Mouse (Mus musculus) bone marrow macrophage, adult 2 months (primary cell): ENCODE data around the gene Ing5. TPM values are rescaled to one million over a fixed set of nuclear protein-coding genes. Genes with fewer than 3 reads are reported as not detected.
"Not testable (repeated sequence)": the region's sequence is repeated elsewhere in the genome, so short reads cannot be mapped to it uniquely, and the experiment has no call there.

Experiments
- H3K27ac ChIP-seq: 2 replicates; pipeline ENCODE4 v1.5.1; 2012; ENCODE audit warnings: low read depth, low read length; ENCODE audit not compliant: insufficient read depth
- H3K4me1 ChIP-seq: 2 replicates; pipeline ENCODE4 v1.6.1; 2012; ENCODE audit warnings: low read length; ENCODE audit not compliant: control insufficient read depth, insufficient read depth
- H3K4me3 ChIP-seq: 2 replicates; pipeline ENCODE4 v1.5.1; 2012; ENCODE audit warnings: mild to moderate bottlenecking, low read length, moderate library complexity; ENCODE audit not compliant: insufficient read depth
- CTCF ChIP-seq: IDR thresholded peaks from 2 replicates; pipeline ENCODE4 v1.5.1; 2012; ENCODE audit warnings: low read depth, mild to moderate bottlenecking, low read length, moderate library complexity
- POLR2A ChIP-seq: IDR thresholded peaks from 2 replicates; pipeline ENCODE4 v1.6.1; 2012; ENCODE audit warnings: mild to moderate bottlenecking, low read depth, low read length, borderline replicate concordance
- polyA plus RNA-seq: library from polyadenylated mRNA; stranded (reverse); fragments of >200 nt; gene quantifications from 2 replicates; pipeline ENCODE4 v1.2.4, GENCODE M21; 2012; ENCODE audit not compliant: missing spikeins, insufficient read depth, insufficient read length

The Ing5 gene
- 10.7 and 12.4 TPM in 2 replicates for polyA plus RNA-seq

DNA sequence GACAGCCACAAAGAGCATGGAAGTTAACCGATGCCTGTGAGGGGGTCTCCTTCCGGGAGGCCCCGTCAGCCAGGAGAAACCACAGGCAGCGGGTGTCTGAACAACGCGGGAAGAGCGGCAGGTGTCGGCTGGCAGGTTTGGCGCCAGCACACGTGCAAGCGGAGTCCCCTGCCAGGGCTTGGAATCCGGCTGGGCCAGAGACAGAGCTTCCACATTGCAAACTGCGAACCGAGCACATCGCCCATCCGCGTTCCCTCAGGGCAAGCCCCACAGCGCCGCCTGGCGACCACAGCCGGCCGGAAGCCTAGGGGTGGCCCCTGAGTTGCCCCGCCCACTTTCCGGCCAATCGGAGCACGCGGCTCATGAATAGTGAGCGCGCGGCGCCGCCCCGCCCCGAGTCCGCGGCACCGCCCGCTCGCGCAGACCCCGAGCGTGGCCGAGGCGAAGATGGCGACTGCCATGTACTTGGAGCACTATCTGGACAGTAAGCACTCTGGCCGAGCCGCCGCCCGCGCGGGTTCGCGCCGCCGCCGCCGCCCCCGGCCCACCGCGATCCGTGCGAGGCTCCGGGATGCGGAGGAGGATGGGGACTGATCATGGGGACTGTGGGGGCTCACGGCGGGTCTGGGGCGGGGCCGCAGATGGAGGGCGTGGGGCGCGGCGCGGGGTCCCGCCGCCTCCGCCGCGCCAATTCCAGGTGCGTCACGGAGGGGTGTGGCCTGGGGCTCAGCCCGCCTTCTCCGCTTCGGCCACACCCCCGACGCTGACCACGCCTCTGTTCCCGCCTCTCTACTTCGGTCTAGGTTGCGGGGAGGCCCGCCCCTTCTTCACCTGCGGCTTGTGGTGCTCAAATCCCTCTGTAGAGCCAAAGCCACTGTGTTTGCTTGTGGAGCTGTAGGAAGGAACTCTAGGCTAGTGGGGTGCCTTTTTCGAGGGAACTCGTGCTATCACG is at the start of gene Ing5:
Ing5 (plus strand) TSS at position 410 of the 952 bp plus-strand sequence.
- Histone ChIP-seq H3K4me3 (peak within 1 kb of the TSS; percentile 87), H3K4me1 (peaks cover 14% of the 10 kb centered on the region), H3K27ac (peak within 1 kb of the TSS; percentile 91)
- TF ChIP-seq CTCF, result 0 out of 2 replicates have a peak, but pooled peaks have one; percentile 10
- no peak for TF ChIP-seq POLR2A

DNA sequence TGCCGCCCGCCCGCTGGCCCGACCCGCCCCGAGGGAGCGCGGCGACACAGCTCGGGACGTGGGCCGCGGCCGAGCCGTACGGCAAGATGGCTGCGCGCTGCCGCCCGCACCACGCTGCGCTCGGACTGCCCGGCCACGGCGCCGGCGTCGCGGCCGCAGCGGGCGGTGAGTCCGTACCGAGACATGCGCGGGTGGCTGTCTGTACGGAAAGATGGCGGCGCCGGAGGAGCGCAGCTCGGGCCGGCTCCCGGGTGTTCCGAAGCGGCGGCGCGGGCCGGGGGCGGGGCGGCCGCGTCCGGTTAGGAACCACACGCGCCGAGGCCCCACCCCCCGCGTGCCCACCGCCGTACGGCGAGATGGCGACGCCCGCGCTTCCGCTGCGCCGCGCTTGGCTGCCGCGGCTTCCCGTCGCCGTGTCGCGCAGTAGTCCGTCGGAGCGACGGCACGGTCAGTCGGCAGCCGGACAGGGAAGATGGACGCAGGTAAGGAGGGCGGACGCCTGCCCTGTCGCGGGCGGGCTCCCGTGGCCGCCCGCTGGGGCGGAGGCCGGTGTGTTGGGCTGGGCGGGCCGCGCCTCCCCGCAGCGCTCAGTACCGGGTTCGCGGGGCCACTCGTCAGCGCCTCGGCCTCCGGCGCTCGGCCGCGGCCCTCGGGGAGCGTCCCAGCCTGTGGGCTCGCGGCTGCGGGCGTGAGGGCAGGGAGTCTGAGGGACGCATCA is 49.0 kb upstream of the Ing5 start, which contains the start of gene Thap4:
Thap4 (minus strand) TSS at position 292 of the 718 bp plus-strand sequence.
- TF ChIP-seq CTCF, result no peak
- no peak for TF ChIP-seq POLR2A
- peak within 1 kb of the TSS; percentile 97 for H3K4me3 ChIP-seq
- peak within 1 kb of the TSS; percentile 78 for H3K27ac ChIP-seq
- peaks cover 35% of the 10 kb centered on the region for H3K4me1 ChIP-seq

GRCm38 (mm10) chr1:93755291-93755610 is 48.5 kb upstream of the Ing5 start:
- H3K4me3 ChIP-seq, result peak overlapping the region; percentile 97
- TF ChIP-seq CTCF, result no peak
- H3K27ac ChIP-seq, result peak overlapping the region; percentile 78
- peaks cover 37% of the 10 kb centered on the region for H3K4me1 ChIP-seq

DNA sequence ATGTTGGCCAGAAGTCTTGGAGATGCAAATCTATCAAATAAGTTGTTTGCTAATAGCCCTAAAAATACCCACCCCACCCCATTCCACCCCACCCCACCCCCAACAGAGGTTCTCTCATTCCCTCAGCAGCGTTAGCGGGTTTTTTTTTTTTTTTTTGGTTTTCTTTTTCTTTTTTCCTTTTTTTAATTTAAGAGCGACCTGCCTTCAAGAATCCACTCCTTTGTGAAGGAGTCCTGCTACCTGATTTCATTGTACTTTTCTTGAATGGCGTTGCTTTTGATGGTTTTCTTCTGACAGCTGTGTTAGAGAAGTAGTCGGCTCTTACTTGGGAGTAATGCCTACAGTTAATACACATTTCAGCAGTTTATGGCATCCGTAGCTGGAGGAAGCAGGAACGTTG is 48.1 kb upstream of the Ing5 start:
- Histone ChIP-seq H3K27ac (peak overlapping the region; percentile 78; the same call in 1 of the 2 replicates), H3K4me3 (peak overlapping the region; percentile 97), H3K4me1 (peaks cover 37% of the 10 kb centered on the region)
- TF ChIP-seq POLR2A, result no peak
- no peak for TF ChIP-seq CTCF

GRCm38 (mm10) chr1:93756154-93756553 is 47.6 kb upstream of the Ing5 start:
- Histone ChIP-seq H3K4me1 (peaks cover 37% of the 10 kb centered on the region), H3K4me3 (no peak overlapping the region), H3K27ac (no peak overlapping the region)
- no peak for TF ChIP-seq CTCF
- no peak for TF ChIP-seq POLR2A

DNA sequence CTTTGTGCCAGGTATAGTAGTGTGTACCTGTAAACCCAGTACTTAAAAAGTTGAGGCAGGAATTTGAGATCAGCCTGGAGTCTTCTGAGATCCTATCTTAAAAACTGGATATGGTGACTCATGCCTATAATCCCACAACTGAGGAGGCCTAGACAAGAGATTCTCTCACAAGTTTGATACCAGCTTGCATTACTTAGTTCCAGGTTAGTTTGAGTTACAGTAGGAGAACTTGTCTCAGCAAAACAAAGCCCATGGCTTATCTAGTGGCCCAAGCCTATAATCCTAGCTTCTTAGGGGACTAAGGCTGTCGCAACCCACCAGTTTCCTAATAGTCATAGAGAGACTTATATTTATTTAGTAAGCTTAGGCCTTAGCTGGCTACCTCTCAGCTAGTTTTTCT is 43.7 kb upstream of the Ing5 start:
- Histone ChIP-seq H3K4me3 (no peak overlapping the region), H3K27ac (no peak overlapping the region), H3K4me1 (peaks cover 35% of the 10 kb centered on the region)
- TF ChIP-seq POLR2A (no peak), CTCF (no peak)

- H3K27ac ChIP-seq, H3K4me3 ChIP-seq: not testable (repeated sequence)
- peaks cover 23% of the 10 kb centered on the region for H3K4me1 ChIP-seq
These were observed 40.2 kb upstream of the Ing5 start for GRCm38 (mm10) chr1:93763531-93763930.

- TF ChIP-seq POLR2A (no peak), CTCF (no peak)
- Histone ChIP-seq H3K27ac (peak overlapping the region; percentile 29), H3K4me1 (peaks cover 14% of the 10 kb centered on the region), H3K4me3 (no peak overlapping the region)
These were observed 38.7 kb upstream of the Ing5 start for GRCm38 (mm10) chr1:93764871-93765591.

DNA sequence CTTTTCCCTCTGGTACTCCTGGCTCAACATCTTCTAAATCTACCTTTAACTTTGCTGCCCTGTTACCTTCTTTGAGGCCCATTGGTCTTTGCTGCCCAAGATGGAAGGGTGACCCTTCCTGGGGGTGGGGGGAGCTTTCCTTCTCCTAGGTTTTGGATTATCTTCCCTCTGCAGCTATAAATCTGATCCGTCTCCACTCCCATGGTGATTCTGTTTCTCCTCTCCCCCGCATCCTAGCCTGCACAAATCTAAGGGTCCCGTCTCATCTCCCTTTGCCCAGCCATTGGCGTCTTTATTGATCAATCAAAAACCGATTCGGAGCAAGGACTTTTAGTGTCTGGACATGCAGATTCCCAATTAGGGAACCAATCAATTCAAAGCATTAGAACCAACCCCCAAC is 36.2 kb upstream of the Ing5 start:
- no peak overlapping the region for H3K27ac ChIP-seq
- peaks cover 14% of the 10 kb centered on the region for H3K4me1 ChIP-seq
- no peak for TF ChIP-seq POLR2A
- no peak for TF ChIP-seq CTCF
- H3K4me3 ChIP-seq, result no peak overlapping the region

DNA sequence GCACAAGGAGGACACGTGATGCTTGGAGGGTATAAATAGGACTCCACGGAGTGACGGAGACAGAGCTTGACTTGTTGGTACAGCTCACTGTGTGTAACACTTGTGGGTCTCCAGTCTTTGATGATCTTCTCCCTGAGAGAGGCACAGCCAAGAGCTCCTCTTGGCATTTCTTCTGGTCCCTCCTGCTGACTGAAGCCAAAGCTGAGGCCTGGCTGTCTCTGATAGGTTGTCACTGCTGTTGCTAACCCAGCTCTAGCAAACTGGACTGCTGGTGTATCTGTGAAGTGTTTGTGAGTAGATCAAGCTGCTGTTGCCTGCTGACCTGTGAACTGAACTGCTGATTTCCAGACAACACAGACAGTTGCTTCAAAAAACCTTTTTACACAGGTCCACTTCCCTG is 33.9 kb upstream of the Ing5 start:
- Histone ChIP-seq H3K4me3 (no peak overlapping the region), H3K27ac (no peak overlapping the region), H3K4me1 (peaks cover 8% of the 10 kb centered on the region)
- no peak for TF ChIP-seq POLR2A
- TF ChIP-seq CTCF, result no peak
